Mouse (Mus musculus) granulocyte monocyte progenitor cell, adult 5-6 weeks (primary cell): ENCODE results near the gene Olfr1258. TPM values are rescaled to one million over a fixed set of nuclear protein-coding genes. Genes with fewer than 3 reads are reported as not detected.
"Not testable (repeated sequence)": the region's sequence is repeated elsewhere in the genome, so short reads cannot be mapped to it uniquely, and the experiment has no call there.

ENCODE experiments used
- ATAC-seq: replicated peaks from 2 replicates; pipeline ENCODE4 v1.8.0; 2016; ENCODE audit warnings: mild to moderate bottlenecking, moderate TSS enrichment, inconsistent platforms; ENCODE audit not compliant: poor library complexity, severe bottlenecking
- total RNA-seq, 2 experiments: library from RNA; stranded (forward) in 1 of 2; stranded (reverse) in 1 of 2; fragments of 200-712, 200-1000 nt in 1 of 2; fragments of >200 nt in 1 of 2; fragmentation: Nextera tagmentation in 1 of 2; gene quantifications; 2 replicates each; pipeline ENCODE4 v1.2.3; 2014 to 2017

Olfr1258 gene
- total RNA-seq (2014; fragmentation: Nextera tagmentation) (not detected in 2 replicates), total RNA-seq (2017) (not detected in 2 replicates)

- no peak for ATAC-seq
Measured at GRCm38 (mm10) chr2:89927009-89927408, at the start of gene Olfr1258. Gene Olfr1258, plus strand, starts transcription at chr2:89927309.

- ATAC-seq: no peak
Measured at GRCm38 (mm10) chr2:89878137-89878536, 49.0 kb upstream of the Olfr1258 start, which contains the start of gene Olfr1257. Gene Olfr1257, plus strand, starts transcription at chr2:89878437.

- not testable (repeated sequence) for ATAC-seq
Measured at GRCm38 (mm10) chr2:89912616-89913015, 14.5 kb upstream of the Olfr1258 start.

- ATAC-seq: no peak
Measured at GRCm38 (mm10) chr2:89948564-89948963, 21.5 kb downstream of the Olfr1258 start, which contains the start of gene Olfr1259. Gene Olfr1259, minus strand, starts transcription at chr2:89948664.

GRCm38 (mm10) chr2:89974184-89974583 lies 47.1 kb downstream of the Olfr1258 start, which contains the start of gene Olfr1260:
Gene Olfr1260, plus strand, starts transcription at chr2:89974340.
- ATAC-seq: no peak

- no peak for ATAC-seq
Measured at GRCm38 (mm10) chr2:89977709-89978108, 50.6 kb downstream of the Olfr1258 start.

Other genes starting within 250 kb of the Olfr1258 start
- not detected in 2 replicates for gene Olfr1252, start 202.3 kb upstream of the Olfr1258 start, total RNA-seq (2014; fragmentation: Nextera tagmentation)
- gene Olfr1252, start 202.3 kb upstream of the Olfr1258 start, total RNA-seq (2017): not detected in 2 replicates
- gene Olfr1253, start 170.2 kb upstream of the Olfr1258 start, total RNA-seq (2014; fragmentation: Nextera tagmentation): not detected in 2 replicates
- not detected in 2 replicates for gene Olfr1253, start 170.2 kb upstream of the Olfr1258 start, total RNA-seq (2017)
- not detected in 2 replicates for gene Olfr1254, start 133.7 kb upstream of the Olfr1258 start, total RNA-seq (2014; fragmentation: Nextera tagmentation)
- gene Olfr1254, start 133.7 kb upstream of the Olfr1258 start, total RNA-seq (2017): not detected in 2 replicates
- gene Olfr1255, start 115.3 kb upstream of the Olfr1258 start, total RNA-seq (2014; fragmentation: Nextera tagmentation): not detected in 2 replicates
- not detected in 2 replicates for gene Olfr1255, start 115.3 kb upstream of the Olfr1258 start, total RNA-seq (2017)
- not detected in 2 replicates for gene Olfr1256, start 85.8 kb upstream of the Olfr1258 start, total RNA-seq (2014; fragmentation: Nextera tagmentation)
- not detected in 2 replicates for gene Olfr1256, start 85.8 kb upstream of the Olfr1258 start, total RNA-seq (2017)
- gene Olfr48, start 79.1 kb upstream of the Olfr1258 start, total RNA-seq (2014; fragmentation: Nextera tagmentation): not detected in 2 replicates
- not detected in 2 replicates for gene Olfr48, start 79.1 kb upstream of the Olfr1258 start, total RNA-seq (2017)
- gene Olfr1257, start 48.9 kb upstream of the Olfr1258 start, total RNA-seq (2014; fragmentation: Nextera tagmentation): not detected in 2 replicates
- not detected in 2 replicates for gene Olfr1257, start 48.9 kb upstream of the Olfr1258 start, total RNA-seq (2017)
- gene Olfr1259, start 21.4 kb downstream of the Olfr1258 start, total RNA-seq (2014; fragmentation: Nextera tagmentation): not detected in 2 replicates
- not detected in 2 replicates for gene Olfr1259, start 21.4 kb downstream of the Olfr1258 start, total RNA-seq (2017)
- not detected in 2 replicates for gene Olfr1260, start 47.0 kb downstream of the Olfr1258 start, total RNA-seq (2014; fragmentation: Nextera tagmentation)
- not detected in 2 replicates for gene Olfr1260, start 47.0 kb downstream of the Olfr1258 start, total RNA-seq (2017)
- not detected in 2 replicates for gene Olfr1261, start 63.9 kb downstream of the Olfr1258 start, total RNA-seq (2014; fragmentation: Nextera tagmentation)
- not detected in 2 replicates for gene Olfr1261, start 63.9 kb downstream of the Olfr1258 start, total RNA-seq (2017)
- gene Olfr1262, start 72.8 kb downstream of the Olfr1258 start, total RNA-seq (2014; fragmentation: Nextera tagmentation): not detected in 2 replicates
- gene Olfr1262, start 72.8 kb downstream of the Olfr1258 start, total RNA-seq (2017): not detected in 2 replicates
- not detected in 2 replicates for gene Olfr1263, start 84.8 kb downstream of the Olfr1258 start, total RNA-seq (2014; fragmentation: Nextera tagmentation)
- gene Olfr1263, start 84.8 kb downstream of the Olfr1258 start, total RNA-seq (2017): not detected in 2 replicates
- gene Olfr1264, start 98.3 kb downstream of the Olfr1258 start, total RNA-seq (2014; fragmentation: Nextera tagmentation): not detected in 2 replicates
- gene Olfr1264, start 98.3 kb downstream of the Olfr1258 start, total RNA-seq (2017): not detected in 2 replicates
- not detected in 2 replicates for gene Olfr1265, start 108.0 kb downstream of the Olfr1258 start, total RNA-seq (2014; fragmentation: Nextera tagmentation)
- not detected in 2 replicates for gene Olfr1265, start 108.0 kb downstream of the Olfr1258 start, total RNA-seq (2017)
- not detected in 2 replicates for gene Olfr140, start 136.3 kb downstream of the Olfr1258 start, total RNA-seq (2014; fragmentation: Nextera tagmentation)
- gene Olfr140, start 136.3 kb downstream of the Olfr1258 start, total RNA-seq (2017): not detected in 2 replicates
- gene Olfr1269, start 194.1 kb downstream of the Olfr1258 start, total RNA-seq (2014; fragmentation: Nextera tagmentation): not detected in 2 replicates
- gene Olfr1269, start 194.1 kb downstream of the Olfr1258 start, total RNA-seq (2017): not detected in 2 replicates
- not detected in 2 replicates for gene Olfr32, start 215.0 kb downstream of the Olfr1258 start, total RNA-seq (2014; fragmentation: Nextera tagmentation)
- not detected in 2 replicates for gene Olfr32, start 215.0 kb downstream of the Olfr1258 start, total RNA-seq (2017)
- gene Olfr1270, start 225.8 kb downstream of the Olfr1258 start, total RNA-seq (2014; fragmentation: Nextera tagmentation): not detected in 2 replicates
- gene Olfr1270, start 225.8 kb downstream of the Olfr1258 start, total RNA-seq (2017): not detected in 2 replicates